Mouse (Mus musculus) brain, embryonic 14.5 days (tissue): ENCODE results near the gene Fam83e.

Experiments used
- CTCF ChIP-seq: fragments of 200-500 bp; IDR thresholded peaks from 2 replicates; pipeline ENCODE4 v1.5.1; 2012; ENCODE audit warnings: inconsistent platforms, mild to moderate bottlenecking, moderate library complexity, borderline replicate concordance; ENCODE audit not compliant: insufficient read depth, insufficient read length; ENCODE audit errors: extremely low read depth
- POLR2A ChIP-seq: fragments of 200-500 bp; IDR thresholded peaks from 2 replicates; pipeline ENCODE4 v1.6.1; 2012; ENCODE audit warnings: mild to moderate bottlenecking, inconsistent platforms, borderline replicate concordance; ENCODE audit not compliant: poor library complexity, insufficient read depth, insufficient read length, severe bottlenecking; ENCODE audit errors: extremely low read depth

DNA sequence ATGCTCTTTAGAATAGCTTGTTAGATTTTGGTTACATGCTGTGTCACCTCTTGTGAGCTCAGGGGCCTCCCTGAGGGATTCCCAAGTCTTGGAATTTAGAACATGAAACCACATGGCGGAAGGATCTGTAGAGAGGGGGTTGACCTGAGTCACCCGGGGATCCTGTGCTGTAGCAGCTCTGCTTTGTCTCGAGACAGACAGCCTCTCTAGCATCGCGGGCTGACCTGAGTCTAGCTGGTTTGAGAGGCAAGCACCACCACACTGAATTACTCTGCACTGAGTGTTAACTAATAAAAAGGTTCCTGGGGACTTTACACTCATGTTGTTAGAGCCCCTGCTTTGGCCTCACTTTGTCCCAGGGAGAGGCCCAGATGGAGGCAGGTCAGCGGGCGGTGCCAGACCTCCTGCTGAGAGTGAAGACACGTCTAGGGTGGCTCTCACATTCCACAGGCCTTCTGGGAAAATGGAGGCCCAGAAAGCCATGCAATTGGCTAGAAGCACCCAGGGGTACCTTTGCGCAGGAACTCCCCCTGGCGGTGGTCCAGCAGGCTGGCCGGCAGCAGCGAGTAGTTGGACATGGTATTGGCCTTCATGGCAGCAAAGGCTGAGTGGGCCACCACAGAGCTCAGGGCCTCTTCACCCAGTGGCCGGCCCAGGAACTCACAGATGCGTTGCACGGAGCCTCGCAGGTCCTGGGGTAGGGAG is 9.9 kb downstream of the Fam83e start:
- peak; percentile 70 for TF ChIP-seq CTCF
- TF ChIP-seq POLR2A: no peak
